Mouse (Mus musculus) left cerebral cortex, adult 18-20 months (tissue): ENCODE measurements around the gene Grm4. TPM values are rescaled to one million over a fixed set of nuclear protein-coding genes. Genes with fewer than 3 reads are reported as not detected.

Experiments
- DNase-seq, 2 experiments: peaks; one replicate each; pipeline ENCODE4 v3.0.0; 2021 to 2022; ENCODE audit warnings: low spot score in 2 of 2, mixed read lengths in 1 of 2
- total RNA-seq, 2 experiments: library from RNA; stranded (reverse); gene quantifications; 2 replicates each; pipeline ENCODE4 v1.2.3; 2021

Grm4 gene
- total RNA-seq, 2 experiments from 2014 or later: 22.3 to 27.6 TPM

DNA sequence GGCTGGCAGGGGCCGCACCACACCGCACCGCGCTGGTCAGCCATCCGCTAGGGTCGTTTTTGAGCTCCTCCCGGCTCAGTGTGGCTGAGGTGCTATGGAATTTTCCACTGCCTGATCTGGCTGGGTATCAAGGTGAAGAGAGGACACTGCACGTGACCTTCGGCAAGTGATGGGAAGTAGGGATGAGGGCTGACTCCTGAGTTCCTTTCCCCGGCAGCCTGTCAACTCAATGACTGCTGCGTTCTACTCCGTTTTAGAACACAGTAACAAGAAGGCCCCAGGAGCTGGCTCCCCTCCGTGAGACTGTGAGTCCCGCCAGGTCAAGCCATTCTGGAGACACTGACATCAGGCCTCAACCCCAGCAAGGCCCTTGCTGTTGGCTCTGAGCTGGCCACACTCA is 70.0 kb downstream of the Grm4 start:
- no peak for DNase-seq

DNA sequence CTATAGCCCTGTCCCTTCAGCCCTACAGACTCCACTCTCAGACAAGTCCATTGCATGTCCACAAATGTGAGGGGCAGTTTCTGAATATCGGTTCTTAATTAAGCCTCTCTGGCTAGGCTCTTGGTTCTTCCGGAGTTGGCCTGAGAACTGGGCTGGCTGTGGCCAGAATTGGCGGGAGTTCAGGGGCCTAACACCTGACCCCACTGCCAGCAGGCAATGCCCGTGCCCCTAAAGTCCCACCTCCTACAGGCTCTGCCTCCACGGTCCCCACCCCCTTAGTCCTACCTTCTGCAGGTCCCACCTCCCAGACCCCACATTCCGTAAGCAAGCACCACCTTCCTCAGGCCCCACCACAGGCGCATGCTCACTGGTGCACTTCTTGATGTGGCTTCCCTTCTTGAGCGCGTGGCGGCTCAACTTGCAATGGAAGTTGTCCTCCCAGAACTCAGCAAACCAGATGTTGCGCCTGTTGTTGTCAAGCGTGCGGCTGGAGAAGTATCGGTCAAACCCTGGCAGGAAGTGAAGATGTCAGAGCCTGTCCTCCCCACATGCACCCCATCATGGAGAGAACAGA is 71.4 kb downstream of the Grm4 start:
- no peak for DNase-seq

DNA sequence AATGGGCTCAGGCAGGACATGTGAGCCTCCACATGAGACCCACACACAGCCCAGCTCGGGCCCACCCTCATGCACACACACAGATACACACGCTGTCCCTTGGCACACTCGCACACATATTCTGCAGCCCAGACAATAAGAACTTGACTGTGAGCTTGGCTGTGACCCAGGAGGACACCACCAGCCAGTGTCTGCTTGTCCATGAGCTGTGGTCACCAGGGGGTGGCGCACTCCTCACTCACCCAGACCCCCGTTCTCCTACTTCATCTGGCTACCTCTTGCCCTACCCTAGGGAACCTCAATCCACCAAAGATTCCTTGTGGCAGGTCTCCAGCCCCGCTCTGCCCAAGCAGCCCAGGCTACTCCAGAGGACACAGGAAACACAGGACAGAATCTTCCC is 72.5 kb downstream of the Grm4 start:
- no peak for DNase-seq

DNA sequence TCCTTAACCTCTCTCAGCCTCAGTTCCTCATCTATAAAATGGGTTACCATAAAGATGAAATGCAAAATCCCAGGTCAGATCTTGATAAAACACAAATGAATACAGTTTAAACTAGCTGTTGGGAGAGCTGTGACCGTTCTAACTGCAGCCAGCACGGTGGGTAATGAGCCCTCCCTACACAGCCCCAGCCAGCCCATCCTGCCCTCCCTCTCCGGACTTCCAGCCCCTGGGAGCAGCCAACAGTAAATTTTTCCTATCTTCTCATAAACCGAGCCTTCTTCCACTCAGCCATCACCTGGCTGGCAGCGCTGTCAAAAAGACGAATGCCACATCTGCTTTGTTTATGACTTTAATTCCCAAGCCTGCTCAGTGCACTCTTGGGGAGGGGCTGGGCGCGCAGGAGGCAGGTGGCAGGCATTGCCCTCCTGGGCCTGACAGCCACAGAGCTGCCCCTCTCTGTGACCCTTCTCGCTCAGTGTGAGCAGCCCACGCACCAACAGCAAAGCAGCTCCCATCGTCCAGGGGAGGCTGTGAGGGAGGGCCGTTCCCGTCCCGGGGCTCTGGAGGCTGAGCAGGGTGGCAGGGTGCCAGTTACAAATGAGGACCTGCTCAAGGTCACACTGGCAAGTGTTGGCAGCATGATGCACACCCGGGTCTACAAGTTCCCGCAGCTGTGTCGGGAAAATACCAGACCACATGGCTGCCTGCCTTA is 75.7 kb downstream of the Grm4 start:
- no peak for DNase-seq

DNA sequence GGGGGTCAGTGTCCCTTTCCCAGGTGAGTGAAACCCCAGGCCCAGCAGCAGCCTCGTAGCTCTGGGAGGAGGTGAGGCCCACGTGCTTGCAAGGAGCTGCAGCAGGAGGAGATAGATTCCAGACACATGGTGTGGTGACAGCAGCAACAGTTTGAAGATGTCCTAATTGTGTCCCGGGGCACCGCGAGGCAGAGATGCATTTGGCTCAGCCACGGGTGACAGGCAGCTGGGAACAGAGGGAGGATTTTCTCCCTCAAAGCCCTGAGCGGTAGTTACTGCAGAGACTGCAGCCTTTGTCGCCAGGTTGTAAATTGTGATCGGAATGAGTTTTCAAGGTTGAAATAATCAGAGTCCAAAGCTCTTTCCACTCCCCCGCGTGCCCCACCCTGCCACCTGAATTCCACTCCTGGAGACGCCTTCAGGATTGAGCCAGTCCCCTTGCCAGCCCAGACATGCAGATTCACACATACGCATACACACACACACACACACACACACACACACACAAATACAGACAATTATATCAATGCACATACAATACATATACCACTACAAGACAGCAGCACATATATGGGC is 78.6 kb downstream of the Grm4 start:
- no peak for DNase-seq

DNA sequence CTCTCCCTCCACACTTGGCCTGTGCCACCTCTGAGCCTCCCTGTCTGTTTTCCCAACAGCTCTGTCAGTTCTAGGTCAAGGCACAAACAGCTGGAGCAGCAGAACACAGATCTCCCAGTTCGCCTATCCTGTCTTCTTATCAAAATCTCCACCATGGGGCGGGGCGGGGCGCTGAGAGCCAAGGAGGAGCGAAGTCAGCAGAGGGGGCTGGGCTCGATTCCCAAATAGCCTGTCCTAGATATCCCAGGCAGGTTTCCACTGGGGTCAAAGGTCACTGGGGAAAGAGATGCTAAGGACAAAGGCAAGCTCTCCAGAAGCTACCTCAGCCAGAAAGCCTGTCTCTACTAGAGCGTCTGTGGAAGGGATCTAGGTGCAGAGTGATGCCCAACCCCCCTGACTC is 79.4 kb downstream of the Grm4 start:
- no peak for DNase-seq

DNA sequence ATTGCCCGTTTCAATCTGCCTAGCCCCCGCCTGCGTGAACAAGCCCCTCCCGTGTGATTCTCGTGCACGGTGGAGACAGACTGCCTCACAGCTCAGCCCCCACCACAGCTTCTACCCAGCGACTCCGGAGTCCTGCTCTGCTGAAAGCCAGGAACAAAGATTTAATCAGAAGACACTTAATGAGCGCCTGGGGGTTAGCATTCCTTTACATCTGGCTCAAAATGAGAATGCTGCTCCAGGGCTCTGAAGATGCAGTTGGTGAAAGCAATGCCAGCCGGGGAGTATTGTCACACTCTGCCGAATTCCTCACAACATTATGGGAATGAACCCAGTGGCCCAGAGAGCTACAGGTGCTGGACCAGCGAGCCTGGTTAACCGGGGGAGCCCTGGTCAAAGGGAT is 85.4 kb downstream of the Grm4 start:
- no peak for DNase-seq

DNA sequence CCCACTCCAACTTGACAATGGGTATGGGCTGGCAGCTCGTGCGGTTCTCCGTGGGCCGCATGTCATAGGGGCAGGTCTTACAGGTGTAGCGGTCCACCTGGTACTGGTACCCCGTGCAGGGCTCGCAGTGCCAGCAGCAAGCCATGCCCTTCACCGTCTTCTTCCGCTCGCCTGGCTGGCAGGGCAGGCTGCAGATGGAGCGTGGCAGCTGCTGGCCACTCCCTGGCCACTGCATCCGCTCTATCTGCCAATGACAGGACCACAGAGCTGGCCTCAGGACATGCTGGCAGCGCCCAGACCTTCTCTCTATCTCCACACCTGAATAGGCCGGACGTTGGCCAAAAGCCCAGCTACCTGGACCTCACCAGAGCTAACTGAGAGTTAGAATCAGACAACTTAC is 86.0 kb downstream of the Grm4 start:
- DNase-seq: no peak

DNA sequence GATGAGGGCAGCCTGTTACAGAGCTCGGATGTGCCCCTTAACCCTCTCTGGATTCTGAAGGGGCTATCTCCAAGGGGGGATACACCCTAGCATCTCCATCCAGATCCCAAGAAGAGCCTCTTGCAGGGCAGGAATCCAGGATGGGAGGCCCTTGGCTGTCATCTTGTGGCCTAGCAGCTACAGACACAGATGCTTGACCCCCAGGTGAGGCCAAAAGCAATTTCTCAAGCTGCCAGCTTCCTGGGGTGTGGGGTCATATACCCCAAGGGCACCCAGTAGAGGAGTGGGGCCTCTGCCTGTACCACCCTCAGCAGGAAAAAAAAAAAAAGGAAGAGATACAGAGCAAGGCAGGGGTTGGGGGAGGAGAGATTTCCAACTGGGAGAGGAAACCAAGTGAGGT is 87.1 kb downstream of the Grm4 start:
- no peak for DNase-seq

DNA sequence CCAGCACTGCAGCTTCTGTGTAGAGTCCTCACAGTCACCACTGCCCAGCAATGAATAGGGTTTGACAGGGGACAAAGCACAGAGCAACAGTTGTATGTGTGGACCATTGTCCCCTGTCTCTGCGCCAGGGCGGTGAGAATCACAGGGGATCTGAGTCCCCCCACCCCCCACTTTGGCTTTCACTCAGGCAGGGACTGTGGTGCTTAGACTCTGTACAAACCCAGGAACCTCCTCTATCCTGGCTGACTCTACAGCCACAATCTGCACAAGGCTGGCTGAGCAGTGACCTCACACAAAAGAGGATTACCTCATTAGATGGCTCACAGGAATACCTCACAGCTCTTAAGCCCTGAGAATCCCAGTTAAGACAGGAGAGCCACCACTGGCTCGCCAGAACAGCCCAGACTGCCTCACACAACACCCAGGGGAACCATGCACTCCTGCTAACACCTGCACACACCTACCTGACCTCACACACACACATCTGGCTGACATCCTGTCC is 88.0 kb downstream of the Grm4 start:
- DNase-seq: no peak

DNA sequence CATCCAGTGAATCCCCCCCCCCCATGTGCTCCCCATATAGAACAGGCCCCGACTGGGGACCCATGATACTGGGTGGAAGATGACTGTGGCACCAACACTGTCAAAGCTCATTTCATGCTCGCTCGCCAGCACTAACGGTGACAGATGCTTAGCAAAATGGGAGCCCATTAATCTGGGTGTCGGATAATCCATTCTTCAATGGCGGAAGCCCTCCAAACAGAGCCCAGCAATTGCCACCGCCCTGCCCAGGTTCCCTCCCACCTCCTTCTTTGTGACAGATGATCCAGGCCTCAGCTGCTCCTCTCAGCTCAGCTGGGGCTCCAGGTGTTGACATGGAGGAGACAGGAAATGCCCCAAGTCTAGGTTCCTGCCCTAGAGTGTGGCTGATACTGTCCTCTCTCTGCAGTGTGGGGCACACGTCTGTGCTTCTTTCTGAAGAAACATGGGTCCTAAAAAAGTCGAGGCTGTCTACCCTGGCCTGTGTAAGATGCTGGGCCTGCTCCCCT is 89.0 kb downstream of the Grm4 start:
- DNase-seq: no peak

DNA sequence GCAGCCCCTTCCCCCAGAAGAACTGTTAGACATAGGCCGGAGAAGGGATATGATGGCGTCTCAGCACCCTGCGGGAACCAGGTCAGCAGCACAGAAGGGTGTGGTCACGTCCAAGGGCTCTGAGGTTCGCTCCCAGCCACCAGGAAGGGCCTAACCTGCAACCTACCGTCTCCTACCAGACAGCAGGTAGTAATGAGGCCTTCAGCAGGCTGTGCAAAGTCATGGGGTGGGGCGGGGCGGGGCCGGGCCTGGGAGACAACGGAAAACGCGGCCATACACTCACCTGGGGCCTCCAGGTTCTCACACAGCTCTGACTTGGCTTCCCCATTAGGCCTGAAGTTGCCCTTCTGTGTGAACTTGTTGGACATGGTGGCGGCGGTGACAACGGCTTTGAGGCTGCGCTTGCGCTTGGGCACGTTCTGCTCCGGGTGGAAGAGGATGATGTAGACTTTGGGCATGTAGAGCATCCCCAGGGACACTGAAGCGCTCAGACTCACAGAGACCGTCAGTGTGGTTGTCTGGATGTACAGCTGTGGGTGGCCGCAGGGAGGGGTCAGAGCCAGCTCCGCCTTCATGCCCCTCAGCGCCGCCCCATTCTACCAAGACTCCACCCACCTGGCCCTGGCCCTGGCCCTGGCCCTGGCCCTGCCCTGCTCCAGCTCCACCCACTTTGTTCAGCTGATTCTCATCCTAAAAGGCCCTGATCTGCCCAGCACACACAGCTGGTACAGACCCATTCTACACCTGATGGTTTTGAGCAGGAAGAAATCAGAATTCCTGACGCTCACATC is 90.0 kb downstream of the Grm4 start:
- no peak for DNase-seq

DNA sequence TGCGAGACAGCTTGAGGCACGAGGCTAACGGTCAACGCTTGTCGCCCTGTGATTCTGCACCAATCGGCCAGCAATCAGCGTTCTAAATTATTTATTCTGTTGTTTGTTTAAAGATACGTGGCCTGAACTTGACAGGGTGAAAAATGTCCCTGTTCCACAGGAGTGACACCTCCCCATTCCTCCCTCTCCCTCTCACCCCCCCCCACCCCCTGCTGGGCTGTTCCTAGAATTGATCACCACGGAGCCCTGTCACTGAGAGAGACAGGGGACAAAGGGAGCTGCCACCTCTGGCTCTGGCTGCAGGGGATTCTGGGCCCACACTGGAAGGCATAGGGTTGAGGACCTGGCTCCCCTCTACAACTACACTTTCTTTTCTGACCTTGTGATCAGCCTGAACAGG is 91.4 kb downstream of the Grm4 start:
- DNase-seq: no peak

DNA sequence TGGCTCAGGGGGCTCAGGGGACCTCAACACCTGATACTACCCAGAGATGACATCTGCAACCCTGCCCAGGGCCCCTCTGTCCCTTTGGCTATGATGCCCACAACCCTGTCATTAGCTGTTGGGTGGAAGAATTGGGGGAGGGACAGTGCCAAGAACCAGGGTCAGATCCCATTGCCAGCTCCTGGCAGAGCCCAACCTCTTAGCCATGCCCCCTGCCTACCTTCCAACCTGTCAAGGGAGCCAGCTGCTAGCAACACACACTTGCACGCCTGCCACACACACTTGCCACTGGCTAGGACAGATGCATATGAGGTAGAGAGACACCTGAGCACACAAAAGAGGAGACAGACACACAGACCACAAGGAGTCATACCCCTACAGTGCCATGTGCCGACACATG is 96.2 kb downstream of the Grm4 start:
- DNase-seq: no peak

DNA sequence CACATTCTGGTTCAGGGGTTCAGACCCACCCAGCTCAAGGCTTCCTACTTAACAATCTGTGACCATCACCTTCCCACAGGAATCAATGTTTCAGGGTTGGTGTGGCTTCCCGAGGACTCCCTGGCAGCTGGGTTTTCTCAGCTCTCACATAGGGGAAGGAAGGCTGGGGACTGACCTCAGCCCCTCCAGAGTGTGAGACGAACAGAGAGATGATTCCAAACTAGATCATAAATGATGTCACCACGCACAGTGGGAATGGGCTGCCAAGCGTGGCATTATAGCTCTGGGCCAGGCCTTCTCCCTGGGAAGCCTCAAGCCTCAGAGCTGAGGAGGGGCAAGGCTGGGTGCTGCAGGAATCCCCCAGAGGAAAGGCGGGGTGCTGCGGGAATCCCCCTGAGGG is 96.8 kb downstream of the Grm4 start:
- DNase-seq: no peak

DNA sequence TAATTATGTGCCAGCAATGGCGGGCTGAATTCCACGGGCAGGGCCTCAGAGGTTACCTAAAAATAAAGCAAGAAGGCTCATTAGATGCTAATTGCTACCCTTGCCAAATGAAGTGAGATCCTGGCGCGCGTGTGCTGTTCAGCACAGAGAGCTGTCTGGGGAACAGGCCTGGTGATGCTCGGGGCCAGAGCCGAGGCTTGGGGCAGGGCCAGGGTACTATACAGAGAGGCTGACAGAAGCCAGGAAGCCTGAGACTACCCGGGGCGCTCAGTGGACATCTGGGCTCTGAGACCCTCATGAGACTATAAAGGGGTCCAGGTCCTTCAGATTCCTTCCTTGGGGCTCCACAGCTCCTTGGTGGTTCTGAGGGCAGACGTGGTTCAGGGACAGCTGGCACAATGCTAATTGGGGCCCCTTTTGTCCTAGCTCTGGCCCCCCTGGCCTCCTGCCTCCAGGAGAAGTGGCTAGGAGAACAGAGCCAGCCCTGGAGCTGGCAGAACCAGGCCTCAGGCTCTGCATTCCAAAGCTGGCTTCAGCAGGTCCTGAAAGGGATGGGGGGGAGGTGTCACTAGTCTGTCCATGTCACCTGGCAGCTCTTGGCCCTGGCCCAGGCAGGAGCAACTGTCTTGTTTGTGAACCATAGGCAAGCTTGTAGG is 98.3 kb downstream of the Grm4 start:
- peak in 1 of 2 experiments; percentile 30 for DNase-seq

DNA sequence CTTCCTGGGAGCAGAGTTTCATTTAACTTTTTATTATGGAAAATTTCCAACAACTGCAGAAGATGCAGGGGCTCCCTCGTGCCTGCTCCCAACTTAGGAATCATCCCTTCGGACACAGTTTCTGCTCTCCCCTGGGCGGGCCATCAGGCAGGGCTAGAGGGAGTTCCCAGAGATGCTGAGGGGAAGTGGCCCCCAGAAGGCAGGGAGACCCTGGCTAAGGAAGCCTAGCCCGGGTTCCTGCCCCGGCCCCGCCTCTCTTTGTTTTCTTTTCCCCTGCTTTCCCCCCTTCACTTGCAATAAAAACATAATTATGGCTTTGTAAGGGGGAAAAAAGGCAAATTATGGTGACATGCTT is 98.9 kb downstream of the Grm4 start:
- DNase-seq: no peak

DNA sequence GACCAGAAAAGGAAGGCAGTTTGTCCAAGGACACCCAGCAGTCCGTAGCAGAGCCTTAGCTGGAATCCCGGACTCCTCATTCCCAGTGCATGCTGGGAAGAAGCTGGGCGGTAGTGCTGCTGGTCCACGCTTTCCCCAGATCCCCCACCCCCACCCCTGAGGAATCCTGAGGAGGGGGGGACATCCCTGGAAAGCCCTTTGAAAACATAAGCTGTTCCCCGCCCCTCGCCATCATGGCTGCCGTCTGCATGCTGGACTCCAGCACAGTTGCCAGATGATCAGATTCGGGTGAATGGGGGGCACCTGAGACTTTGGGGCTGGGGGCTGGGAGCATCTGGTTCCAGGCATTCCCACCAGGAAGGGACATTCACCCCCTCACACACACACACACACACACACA is 99.4 kb downstream of the Grm4 start:
- DNase-seq: no peak

DNA sequence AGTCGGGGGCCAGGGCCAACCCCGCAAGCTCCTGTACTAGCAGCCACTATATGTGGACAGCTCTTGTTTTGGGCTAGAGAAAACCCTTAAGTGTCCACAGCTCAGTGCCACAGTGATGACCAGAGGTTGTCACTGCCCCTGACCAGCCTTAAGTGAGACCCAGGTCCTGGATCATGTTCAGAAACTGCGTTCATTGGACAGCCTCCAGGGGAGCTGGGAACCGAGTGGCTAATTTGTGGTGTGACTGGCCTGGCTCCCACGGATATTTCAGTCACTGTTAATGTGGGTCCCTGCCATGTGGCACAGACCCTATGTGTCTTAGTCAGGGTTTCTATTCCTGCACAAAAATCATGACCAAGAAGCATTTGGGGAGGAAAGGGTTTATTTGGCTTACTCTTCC is 112.2 kb downstream of the Grm4 start:
- no peak for DNase-seq

DNA sequence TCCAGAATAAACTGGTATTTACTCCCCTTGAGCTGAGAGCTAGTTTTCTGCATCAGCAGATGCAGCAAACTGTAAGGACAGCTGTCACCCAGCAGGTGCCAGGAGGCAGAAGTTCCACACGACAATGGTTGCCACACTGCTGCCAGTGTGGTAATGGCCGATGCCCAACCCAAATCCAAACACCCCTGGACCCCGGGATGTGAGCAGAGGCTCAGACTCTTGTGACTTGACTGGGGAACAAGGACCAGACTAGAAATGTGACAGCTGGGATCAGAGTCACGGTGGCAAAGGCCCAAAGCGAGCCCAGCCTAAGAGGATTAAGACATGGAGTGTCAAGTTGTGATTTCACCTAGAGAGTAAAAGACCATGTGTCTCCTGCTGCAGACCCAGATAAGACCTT is 112.7 kb downstream of the Grm4 start:
- no peak for DNase-seq

DNA sequence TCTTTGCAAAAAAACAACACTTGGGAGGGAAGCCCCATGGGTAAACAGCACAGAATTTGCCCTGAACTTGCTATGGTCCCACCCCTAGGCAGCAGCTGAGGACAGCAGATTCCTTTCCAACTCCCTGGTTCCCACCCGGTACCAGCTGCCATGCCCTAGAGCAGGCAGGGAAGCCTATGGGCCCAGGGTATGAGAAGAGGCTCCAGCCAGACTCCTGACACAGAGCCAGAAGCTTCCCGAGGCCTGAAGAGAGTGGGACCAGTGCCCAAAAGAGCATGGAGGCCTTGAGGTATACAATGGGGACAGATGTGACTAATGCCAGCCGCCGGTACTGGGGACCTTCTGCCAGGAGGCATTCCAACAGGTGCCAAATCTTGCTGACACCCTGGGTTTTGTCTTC is 114.2 kb downstream of the Grm4 start:
- no peak for DNase-seq
